12 mouse cellular contexts compared by ENCODE assay signal in genomic region chr10:77266281-77266680, GRCm38 (mm10). TPM values are rescaled to one million over a fixed set of nuclear protein-coding genes. Genes with fewer than 3 reads are reported as not detected.
DNase-seq lines count a peak whose midpoint lies in the region; ATAC-seq and TF ChIP-seq lines count a peak whose summit lies in the region.
"Had no signal": no experiment of that assay in that cellular context is flagged by ENCODE, and none has a peak within 500 bp of the region (broad histone marks: within the 10 kb centered on the region; RNA-seq: fewer than 3 reads in every experiment).

No protein-coding gene starts in this region.

- no peak overlapping the region for H3K27ac ChIP-seq in hindbrain, embryonic 12.5 days
- no peak overlapping the region for H3K27ac ChIP-seq in hindbrain, embryonic 16.5 days (ENCODE audit: low read depth, low read length)
- peak overlapping the region; percentile 13; the same call in 1 of the 2 replicates for H3K27ac ChIP-seq in kidney, postnatal 0 days
- H3K27ac ChIP-seq in lung, postnatal 0 days (ENCODE audit: low read length) = peak overlapping the region; percentile 26; the same call in 1 of the 2 replicates
- H3K27ac ChIP-seq: forebrain, embryonic 13.5 days; heart, embryonic 13.5 days; limb, embryonic 13.5 days had no signal

- no peaks in the 10 kb centered on the region for H3K4me1 ChIP-seq in hindbrain, embryonic 12.5 days
- no peaks in the 10 kb centered on the region for H3K4me1 ChIP-seq in hindbrain, embryonic 16.5 days (ENCODE audit: control insufficient read depth, insufficient read depth, low read depth, low read length)
- H3K4me1 ChIP-seq in kidney, postnatal 0 days (replicated peaks; ENCODE audit: insufficient read depth, low read length) = no peaks in the 10 kb centered on the region
- no peaks in the 10 kb centered on the region for H3K4me1 ChIP-seq in lung, postnatal 0 days (ENCODE audit: insufficient read depth, low read depth, low read length)
- H3K4me1 ChIP-seq: forebrain, embryonic 13.5 days; limb, embryonic 13.5 days had no signal

- H3K27me3 ChIP-seq in hindbrain, embryonic 12.5 days = no peaks in the 10 kb centered on the region
- H3K27me3 ChIP-seq in hindbrain, embryonic 16.5 days (replicated peaks; ENCODE audit: control insufficient read depth, insufficient read depth, low read length) = no peaks in the 10 kb centered on the region
- H3K27me3 ChIP-seq in kidney, postnatal 0 days (ENCODE audit: insufficient read depth, low read length) = no peaks in the 10 kb centered on the region
- no peaks in the 10 kb centered on the region for H3K27me3 ChIP-seq in lung, postnatal 0 days (replicated peaks; ENCODE audit: insufficient read depth, low read length)
- H3K27me3 ChIP-seq: forebrain, embryonic 13.5 days; heart, embryonic 13.5 days; limb, embryonic 13.5 days had no signal

- H3K4me3 ChIP-seq in hindbrain, embryonic 12.5 days = no peak overlapping the region
- no peak overlapping the region for H3K4me3 ChIP-seq in hindbrain, embryonic 16.5 days (ENCODE audit: low read length)
- no peak overlapping the region for H3K4me3 ChIP-seq in kidney, postnatal 0 days (replicated peaks; ENCODE audit: low read depth, low read length)
- no peak overlapping the region for H3K4me3 ChIP-seq in lung, postnatal 0 days (ENCODE audit: low read depth, low read length)
- H3K4me3 ChIP-seq: forebrain, embryonic 13.5 days; heart, embryonic 13.5 days; limb, embryonic 13.5 days had no signal

- H3K9ac ChIP-seq in hindbrain, embryonic 12.5 days = 0 out of 2 replicates have a peak overlapping the region, but pooled peaks have one; percentile 1
- H3K9ac ChIP-seq in hindbrain, embryonic 16.5 days (ENCODE audit: low read depth, low read length) = no peak overlapping the region
- no peak overlapping the region for H3K9ac ChIP-seq in kidney, postnatal 0 days (ENCODE audit: low read depth, low read length)
- no peak overlapping the region for H3K9ac ChIP-seq in lung, postnatal 0 days (replicated peaks; ENCODE audit: low read depth)
- H3K9ac ChIP-seq: forebrain, embryonic 13.5 days; heart, embryonic 13.5 days; limb, embryonic 13.5 days had no signal

- WGBS in hindbrain, embryonic 12.5 days = 71% methylated on average over 8 of the region's 8 CpGs
- 64% methylated on average over 8 of the region's 8 CpGs for WGBS in hindbrain, embryonic 16.5 days
- WGBS in kidney, postnatal 0 days = 78% methylated on average over 8 of the region's 8 CpGs
- WGBS in lung, postnatal 0 days = 62% methylated on average over 8 of the region's 8 CpGs

- no peak for TF ChIP-seq CTCF in kidney, postnatal 0 days (IDR thresholded peaks at IDR 0.05; ENCODE audit: low read depth)
- TF ChIP-seq CTCF in lung, postnatal 0 days (IDR thresholded peaks at IDR 0.05) = no peak

- H3K9me3 ChIP-seq in hindbrain, embryonic 12.5 days (replicated peaks) = no peaks in the 10 kb centered on the region
- H3K9me3 ChIP-seq in hindbrain, embryonic 16.5 days (ENCODE audit: control insufficient read depth, low read length) = no peaks in the 10 kb centered on the region
- H3K9me3 ChIP-seq in kidney, postnatal 0 days (replicated peaks; ENCODE audit: low read length) = no peaks in the 10 kb centered on the region
- H3K9me3 ChIP-seq in lung, postnatal 0 days (ENCODE audit: low read length) = no peaks in the 10 kb centered on the region
- H3K9me3 ChIP-seq: forebrain, embryonic 13.5 days; heart, embryonic 13.5 days; limb, embryonic 13.5 days had no signal

- no peak overlapping the region for H3K4me2 ChIP-seq in hindbrain, embryonic 12.5 days (replicated peaks)
- H3K4me2 ChIP-seq in hindbrain, embryonic 16.5 days (ENCODE audit: low read length) = no peak overlapping the region
- H3K4me2 ChIP-seq in kidney, postnatal 0 days (ENCODE audit: low read length) = no peak overlapping the region
- no peak overlapping the region for H3K4me2 ChIP-seq in lung, postnatal 0 days (replicated peaks; ENCODE audit: low read depth, low read length)
- H3K4me2 ChIP-seq: forebrain, embryonic 13.5 days; heart, embryonic 13.5 days; limb, embryonic 13.5 days had no signal

- peaks cover 92% of the 10 kb centered on the region for H3K36me3 ChIP-seq in hindbrain, embryonic 12.5 days
- peaks cover 54% of the 10 kb centered on the region for H3K36me3 ChIP-seq in hindbrain, embryonic 16.5 days (ENCODE audit: control insufficient read depth, insufficient read depth, low read length)
- peaks cover 84% of the 10 kb centered on the region for H3K36me3 ChIP-seq in kidney, postnatal 0 days (ENCODE audit: insufficient read depth, low read length)
- peaks cover 49% of the 10 kb centered on the region for H3K36me3 ChIP-seq in lung, postnatal 0 days (ENCODE audit: insufficient read depth, low read length)

- TF ChIP-seq EP300 in lung, postnatal 0 days (IDR thresholded peaks at IDR 0.05) = no peak

- no peak for ATAC-seq in hindbrain, embryonic 12.5 days (ENCODE audit: low FRiP score)
- no peak for ATAC-seq in hindbrain, embryonic 16.5 days
- ATAC-seq in kidney, postnatal 0 days (replicated peaks; ENCODE audit: low FRiP score, low read depth) = no peak
- peak; percentile 90 for ATAC-seq in lung, postnatal 0 days
- ATAC-seq: forebrain, embryonic 13.5 days had no signal

- peak; percentile 85 for DNase-seq in ZHBTc4 (ENCODE audit: low read depth, low spot score)
- peak; percentile 38 for DNase-seq in kidney, postnatal 0 days (ENCODE audit: low spot score)
- peak; percentile 73 for DNase-seq in lung, postnatal 0 days (ENCODE audit: low spot score)
- DNase-seq in frontal cortex, postnatal 25 days (ENCODE audit: low spot score in 2 of 2) = no peak
- DNase-seq in right cerebral cortex, postnatal 4 days = no peak
- DNase-seq in B cell, adult 2 months = no peak
- DNase-seq: thymus, postnatal 4 days had no signal

RNA-seq across cellular contexts. Expression of gene Pofut2, which starts 7.3 kb away (rescaled TPM):
- polyA plus RNA-seq in hindbrain, embryonic 12.5 days (2016; fragmentation: Nextera tagmentation; extraction: Ambion mirVana) = 81.8 and 92.5 TPM in 2 replicates
- polyA plus RNA-seq in hindbrain, embryonic 16.5 days (2015; fragmentation: Nextera tagmentation; extraction: Ambion mirVana) = 58.8 and 65.7 TPM in 2 replicates
- 96.9 and 104 TPM in 2 replicates for polyA plus RNA-seq in kidney, postnatal 0 days (2015; fragmentation: Nextera tagmentation; extraction: Ambion mirVana)
- 84.2 and 84.4 TPM in 2 replicates for polyA plus RNA-seq in lung, postnatal 0 days (2015; fragmentation: Nextera tagmentation; extraction: Ambion mirVana)

Comparison
In these comparisons a context has a peak if more than half of its experiments do, and no peak if none do; other contexts are left out.
1. H3K27ac ChIP-seq: peak in kidney, postnatal 0 days (single experiment) and lung, postnatal 0 days (single experiment); none in hindbrain, embryonic 12.5 days (single experiment) and hindbrain, embryonic 16.5 days (single experiment).
2. DNase-seq: peak in ZHBTc4 (single experiment), kidney, postnatal 0 days (single experiment) and lung, postnatal 0 days (single experiment); none in frontal cortex, postnatal 25 days (0 of 2), right cerebral cortex, postnatal 4 days (single experiment) and B cell, adult 2 months (0 of 2).